Mouse (Mus musculus): ENCODE measurements at regions not wholly inside any gene's neighbourhood (a gene's known extent, or its start where the extent isn't known, plus 50 kb on each side); places are given as distances from the start of the nearest gene placed in this dataset.

DNA sequence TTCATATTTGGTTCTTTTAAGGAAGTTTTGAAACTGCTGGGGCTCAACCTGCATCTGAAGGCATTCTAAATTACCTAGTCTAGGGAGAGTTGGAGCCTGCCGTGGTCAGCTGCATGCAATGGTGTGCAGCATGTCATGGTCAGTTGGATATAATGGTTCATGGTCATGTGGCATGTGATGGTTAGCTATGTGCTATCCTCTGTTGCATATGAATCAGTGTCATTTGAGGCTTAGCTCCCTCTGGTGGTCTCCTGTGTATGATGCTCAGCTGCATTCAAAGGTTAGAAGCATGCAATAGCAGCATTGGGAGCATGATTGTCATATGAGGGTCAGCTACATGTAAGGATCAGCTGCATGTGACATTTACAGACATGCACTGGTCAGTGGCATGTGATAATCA lies 1894.0 kb upstream of the Lrrc6 start:
- in situ Hi-C loops (cut with MboI; ENCODE audit: low sequenced_read_pairs in 2 of 2, unreplicated experiment in 2 of 2), result no loop called here
- no peaks in the 10 kb centered on the region for H3K4me1 ChIP-seq (ENCODE audit: control insufficient read depth in 2 of 2, insufficient read depth in 2 of 2, low read length in 2 of 2, poor library complexity in 1 of 2)
- DNase-seq (ENCODE audit: low read depth, low spot score), result no peak
- no peak overlapping the region for H3K9ac ChIP-seq (ENCODE audit: insufficient read depth, low read depth, low read length, poor library complexity, severe bottlenecking)
- no peak overlapping the region for H3K4me3 ChIP-seq (ENCODE audit: insufficient read depth in 1 of 2, low read depth in 1 of 2, low read length in 2 of 2, poor library complexity in 1 of 2, severe bottlenecking in 1 of 2)
- H3K27ac ChIP-seq (ENCODE audit: insufficient read depth, low read depth, low read length, poor library complexity, severe bottlenecking), result no peak overlapping the region
- TF ChIP-seq ZC3H11A (IDR thresholded peaks at IDR 0.05; ENCODE audit: borderline replicate concordance, low read depth, low read length) (0 out of 2 replicates have a peak, but pooled peaks have one; percentile 9), HCFC1 (IDR thresholded peaks at IDR 0.05; ENCODE audit: borderline replicate concordance, insufficient read depth, low read length) (no peak), CHD2 (IDR thresholded peaks at IDR 0.05; ENCODE audit: low read depth, low read length) (no peak)
- H3K9me3 ChIP-seq (ENCODE audit: control insufficient read depth, insufficient read depth, low read depth, low read length), result no peaks in the 10 kb centered on the region
- H3K36me3 ChIP-seq (ENCODE audit: control insufficient read depth, insufficient read depth, low read length, poor library complexity, severe bottlenecking), result no peaks in the 10 kb centered on the region

DNA sequence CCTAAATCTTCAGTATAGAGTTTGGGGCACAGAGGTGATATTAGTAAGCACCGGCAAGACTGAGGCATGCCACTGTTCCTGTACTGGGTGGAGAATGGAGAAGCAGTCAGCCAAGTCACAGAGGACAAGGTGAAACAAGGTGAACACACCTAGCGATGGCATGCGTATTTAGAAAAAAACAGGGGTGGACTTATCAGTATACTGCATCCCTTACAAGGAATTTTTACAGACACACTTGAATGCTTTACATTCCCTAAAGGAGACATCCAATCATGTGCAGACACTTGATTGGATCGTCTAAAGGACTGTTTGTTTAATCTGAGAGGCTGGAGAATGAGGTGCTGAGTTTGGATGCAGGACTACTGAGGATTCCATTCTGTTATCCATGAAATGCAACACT lies 1893.4 kb upstream of the Lrrc6 start:
- H3K4me1 ChIP-seq (ENCODE audit: control insufficient read depth in 2 of 2, insufficient read depth in 2 of 2, low read length in 2 of 2, poor library complexity in 1 of 2), result no peaks in the 10 kb centered on the region
- H3K36me3 ChIP-seq (ENCODE audit: control insufficient read depth, insufficient read depth, low read length, poor library complexity, severe bottlenecking), result no peaks in the 10 kb centered on the region
- H3K9ac ChIP-seq (ENCODE audit: insufficient read depth, low read depth, low read length, poor library complexity, severe bottlenecking), result no peak overlapping the region
- in situ Hi-C loops (cut with MboI; ENCODE audit: low sequenced_read_pairs in 2 of 2, unreplicated experiment in 2 of 2), result no loop called here
- no peak for DNase-seq (ENCODE audit: low read depth, low spot score)
- H3K27ac ChIP-seq (ENCODE audit: insufficient read depth, low read depth, low read length, poor library complexity, severe bottlenecking), result no peak overlapping the region
- no peak for TF ChIP-seq ZC3H11A (IDR thresholded peaks at IDR 0.05; ENCODE audit: borderline replicate concordance, low read depth, low read length)
- TF ChIP-seq HCFC1 (IDR thresholded peaks at IDR 0.05; ENCODE audit: borderline replicate concordance, insufficient read depth, low read length), result no peak
- no peak for TF ChIP-seq MAFK (IDR thresholded peaks at IDR 0.05; ENCODE audit: insufficient read depth, low read depth, low read length)
- peak; percentile 66; the same call in 1 of the 2 replicates for TF ChIP-seq ZNF384 (IDR thresholded peaks at IDR 0.05; ENCODE audit: low read depth, low read length)
- TF ChIP-seq CHD2 (IDR thresholded peaks at IDR 0.05; ENCODE audit: low read depth, low read length), result no peak
- H3K9me3 ChIP-seq (ENCODE audit: control insufficient read depth, insufficient read depth, low read depth, low read length), result no peaks in the 10 kb centered on the region
- no peak overlapping the region for H3K4me3 ChIP-seq (ENCODE audit: insufficient read depth in 1 of 2, low read depth in 1 of 2, low read length in 2 of 2, poor library complexity in 1 of 2, severe bottlenecking in 1 of 2)

DNA sequence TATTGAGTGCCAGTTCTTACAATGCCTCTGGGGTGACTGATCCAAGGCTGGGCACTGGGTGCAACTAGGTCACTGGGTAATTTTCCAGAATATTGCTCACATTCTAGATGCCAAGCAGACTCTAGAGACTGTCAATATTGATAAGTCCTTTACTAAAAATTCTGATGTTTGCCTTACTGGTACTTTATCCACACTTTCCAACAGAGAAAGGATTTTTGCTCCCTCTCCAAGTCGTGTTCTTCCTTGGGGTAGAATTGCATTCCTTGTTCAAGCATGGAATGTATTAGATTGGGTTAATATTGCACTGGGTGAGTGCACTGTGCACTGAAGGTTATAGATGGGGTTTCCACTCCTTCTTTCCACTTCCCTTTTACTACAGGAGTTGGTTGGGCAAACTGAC lies 1891.0 kb upstream of the Lrrc6 start:
- TF ChIP-seq MAFK (IDR thresholded peaks at IDR 0.05; ENCODE audit: insufficient read depth, low read depth, low read length) (no peak), ZC3H11A (IDR thresholded peaks at IDR 0.05; ENCODE audit: borderline replicate concordance, low read depth, low read length) (no peak), ZNF384 (IDR thresholded peaks at IDR 0.05; ENCODE audit: low read depth, low read length) (no peak), HCFC1 (IDR thresholded peaks at IDR 0.05; ENCODE audit: borderline replicate concordance, insufficient read depth, low read length) (no peak), CHD2 (IDR thresholded peaks at IDR 0.05; ENCODE audit: low read depth, low read length) (no peak)
- no peak overlapping the region for H3K27ac ChIP-seq (ENCODE audit: insufficient read depth, low read depth, low read length, poor library complexity, severe bottlenecking)

DNA sequence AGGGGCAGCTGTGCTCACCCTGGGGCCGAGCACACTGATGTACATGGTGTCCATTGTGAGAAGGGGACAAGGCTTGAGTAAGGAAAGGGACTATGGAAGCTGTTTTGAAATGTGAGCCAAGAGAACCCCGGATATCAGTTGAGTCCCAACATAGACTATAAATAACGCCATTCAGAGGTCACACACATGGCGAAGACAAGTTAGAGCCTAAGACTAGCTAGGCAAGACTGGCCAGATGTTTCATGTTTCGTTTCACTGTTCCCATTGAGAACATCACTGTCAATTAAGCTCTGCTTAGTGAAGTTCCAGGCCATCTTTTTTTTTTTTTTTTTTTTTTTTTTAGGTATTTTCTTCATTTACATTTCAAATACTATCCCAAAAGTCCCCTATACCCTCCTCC lies 1889.1 kb upstream of the Lrrc6 start:
- Histone ChIP-seq H3K36me3 (ENCODE audit: control insufficient read depth, insufficient read depth, low read length, poor library complexity, severe bottlenecking) (no peaks in the 10 kb centered on the region), H3K4me1 (ENCODE audit: control insufficient read depth in 2 of 2, insufficient read depth in 2 of 2, low read length in 2 of 2, poor library complexity in 1 of 2) (no peaks in the 10 kb centered on the region), H3K4me3 (ENCODE audit: insufficient read depth in 1 of 2, low read depth in 1 of 2, low read length in 2 of 2, poor library complexity in 1 of 2, severe bottlenecking in 1 of 2) (no peak overlapping the region), H3K9me3 (ENCODE audit: control insufficient read depth, insufficient read depth, low read depth, low read length) (no peaks in the 10 kb centered on the region), H3K27ac (ENCODE audit: insufficient read depth, low read depth, low read length, poor library complexity, severe bottlenecking) (no peak overlapping the region), H3K9ac (ENCODE audit: insufficient read depth, low read depth, low read length, poor library complexity, severe bottlenecking) (no peak overlapping the region)
- no peak for TF ChIP-seq HCFC1 (IDR thresholded peaks at IDR 0.05; ENCODE audit: borderline replicate concordance, insufficient read depth, low read length)
- no peak for TF ChIP-seq ZNF384 (IDR thresholded peaks at IDR 0.05; ENCODE audit: low read depth, low read length)
- TF ChIP-seq CHD2 (IDR thresholded peaks at IDR 0.05; ENCODE audit: low read depth, low read length), result no peak
- no peak for TF ChIP-seq MAFK (IDR thresholded peaks at IDR 0.05; ENCODE audit: insufficient read depth, low read depth, low read length)
- no peak for TF ChIP-seq ZC3H11A (IDR thresholded peaks at IDR 0.05; ENCODE audit: borderline replicate concordance, low read depth, low read length)
- DNase-seq (ENCODE audit: low read depth, low spot score), result no peak
- in situ Hi-C loops (cut with MboI; ENCODE audit: low sequenced_read_pairs in 2 of 2, unreplicated experiment in 2 of 2), result no loop called here

More for the DNA sequence above, 1891.0 kb upstream of the Lrrc6 start:
- no peak overlapping the region for H3K9ac ChIP-seq (ENCODE audit: insufficient read depth, low read depth, low read length, poor library complexity, severe bottlenecking)
- no peaks in the 10 kb centered on the region for H3K9me3 ChIP-seq (ENCODE audit: control insufficient read depth, insufficient read depth, low read depth, low read length)
- in situ Hi-C loops (cut with MboI; ENCODE audit: low sequenced_read_pairs in 2 of 2, unreplicated experiment in 2 of 2), result no loop called here
- no peak overlapping the region for H3K4me3 ChIP-seq (ENCODE audit: insufficient read depth in 1 of 2, low read depth in 1 of 2, low read length in 2 of 2, poor library complexity in 1 of 2, severe bottlenecking in 1 of 2)
- DNase-seq (ENCODE audit: low read depth, low spot score), result no peak
- no peaks in the 10 kb centered on the region for H3K36me3 ChIP-seq (ENCODE audit: control insufficient read depth, insufficient read depth, low read length, poor library complexity, severe bottlenecking)
- no peaks in the 10 kb centered on the region for H3K4me1 ChIP-seq (ENCODE audit: control insufficient read depth in 2 of 2, insufficient read depth in 2 of 2, low read length in 2 of 2, poor library complexity in 1 of 2)
